Mouse (Mus musculus) olfactory bulb, adult 2 months (tissue): Measurements from ENCODE around the gene Dnah17. TPM values are rescaled to one million over a fixed set of nuclear protein-coding genes. Genes with fewer than 3 reads are reported as not detected.

Experiments
- H3K27ac ChIP-seq: fragments of 200-500 bp; 2 replicates; pipeline ENCODE4 v1.5.1; 2012; ENCODE audit warnings: low read depth, low read length; ENCODE audit not compliant: insufficient read depth
- H3K4me1 ChIP-seq: fragments of 200-500 bp; 2 replicates; pipeline ENCODE4 v1.6.1; 2012; ENCODE audit warnings: low read length; ENCODE audit not compliant: control insufficient read depth, insufficient read depth
- H3K4me3 ChIP-seq: fragments of 200-500 bp; 2 replicates; pipeline ENCODE4 v1.5.1; 2012; ENCODE audit warnings: mild to moderate bottlenecking, low read depth, low read length, moderate library complexity; ENCODE audit not compliant: insufficient read depth
- CTCF ChIP-seq: fragments of 200-500 bp; IDR thresholded peaks from 2 replicates; pipeline ENCODE4 v1.5.1; 2012; ENCODE audit warnings: low read depth, mild to moderate bottlenecking, low read length, moderate library complexity; ENCODE audit not compliant: insufficient read depth
- POLR2A ChIP-seq: fragments of 200-500 bp; IDR thresholded peaks from 2 replicates; pipeline ENCODE4 v1.6.1; 2012; ENCODE audit warnings: mild to moderate bottlenecking, low read depth, low read length, moderate library complexity; ENCODE audit not compliant: insufficient read depth
- WGBS: fragments of 180-500 bp; shearing (Covaris S2); methylation state at CpG from one replicate; pipeline ENCODE4 v1.1.7; 2018; 5-methylcytosine and 5-hydroxymethylcytosine counted together
- polyA plus RNA-seq: library from polyadenylated mRNA; stranded (reverse); fragments of >200 nt; gene quantifications from 2 replicates; pipeline ENCODE4 v1.2.4, GENCODE M21; 2012; ENCODE audit warnings: low replicate concordance; ENCODE audit not compliant: missing spikeins, insufficient read depth, insufficient read length

The Dnah17 gene
- polyA plus RNA-seq, 1 experiment = not detected

- WGBS = 79% methylated on average over 7 of the region's 7 CpGs
- Histone ChIP-seq H3K27ac (no peak overlapping the region), H3K4me3 (no peak overlapping the region), H3K4me1 (peaks cover 10% of the 10 kb centered on the region)
- TF ChIP-seq POLR2A (no peak), CTCF (no peak)
Measured at GRCm38 (mm10) chr11:117979388-117979787, 151.0 kb downstream of the Dnah17 start.

GRCm38 (mm10) chr11:117977694-117978360 is 152.6 kb downstream of the Dnah17 start:
- H3K4me1 ChIP-seq = peaks cover 10% of the 10 kb centered on the region
- TF ChIP-seq CTCF (no peak), POLR2A (no peak)
- H3K27ac ChIP-seq = no peak overlapping the region
- H3K4me3 ChIP-seq = no peak overlapping the region
- WGBS = 81% methylated on average over 5 of the region's 5 CpGs

GRCm38 (mm10) chr11:117976081-117976582 is 154.3 kb downstream of the Dnah17 start:
- TF ChIP-seq POLR2A (no peak), CTCF (no peak)
- Histone ChIP-seq H3K4me3 (no peak overlapping the region), H3K27ac (no peak overlapping the region), H3K4me1 (peaks cover 10% of the 10 kb centered on the region)
- 28% methylated on average over 8 of the region's 8 CpGs for WGBS

- WGBS = 45% methylated on average over 18 of the region's 18 CpGs
- H3K4me3 ChIP-seq = no peak overlapping the region
- no peak overlapping the region for H3K27ac ChIP-seq
- H3K4me1 ChIP-seq = peaks cover 10% of the 10 kb centered on the region
- no peak for TF ChIP-seq POLR2A
- TF ChIP-seq CTCF = no peak
Measured at GRCm38 (mm10) chr11:117975211-117975967, 155.0 kb downstream of the Dnah17 start.

- TF ChIP-seq CTCF (no peak), POLR2A (no peak)
- no peak overlapping the region for H3K27ac ChIP-seq
Measured at GRCm38 (mm10) chr11:117974327-117975125, 155.9 kb downstream of the Dnah17 start.

GRCm38 (mm10) chr11:117973569-117973968 is 156.9 kb downstream of the Dnah17 start:
- peaks cover 23% of the 10 kb centered on the region for H3K4me1 ChIP-seq
- H3K4me3 ChIP-seq = no peak overlapping the region
- TF ChIP-seq POLR2A (no peak), CTCF (no peak)
- 60% methylated on average over 5 of the region's 5 CpGs for WGBS
- no peak overlapping the region for H3K27ac ChIP-seq

More at GRCm38 (mm10) chr11:117974327-117975125, 155.9 kb downstream of the Dnah17 start:
- WGBS = 81% methylated on average over 14 of the region's 14 CpGs
- H3K4me3 ChIP-seq = no peak overlapping the region
- H3K4me1 ChIP-seq = peaks cover 15% of the 10 kb centered on the region

GRCm38 (mm10) chr11:117972656-117973558 is 157.5 kb downstream of the Dnah17 start:
- TF ChIP-seq CTCF = no peak
- no peak for TF ChIP-seq POLR2A
- WGBS = 93% methylated on average over 11 of the region's 11 CpGs
- H3K4me3 ChIP-seq = no peak overlapping the region
- H3K27ac ChIP-seq = no peak overlapping the region
- peaks cover 30% of the 10 kb centered on the region for H3K4me1 ChIP-seq

Other genes with a start within 250 kb of the Dnah17 start
- gene Socs3, start 160.6 kb downstream of the Dnah17 start, polyA plus RNA-seq = not detected in 2 replicates
- not detected in 2 replicates for gene Pgs1, start 144.3 kb downstream of the Dnah17 start, polyA plus RNA-seq
- gene Cyth1, start 118.0 kb upstream of the Dnah17 start, polyA plus RNA-seq = not detected in 2 replicates
- not detected in 2 replicates for gene Usp36, start 159.6 kb upstream of the Dnah17 start, polyA plus RNA-seq
- gene Cep295nl, start 211.9 kb upstream of the Dnah17 start, polyA plus RNA-seq = not detected in 2 replicates
- 247 and 441 TPM in 2 replicates for gene Timp2, start 225.1 kb upstream of the Dnah17 start, polyA plus RNA-seq